Mouse (Mus musculus) embryonic facial prominence, embryonic 15.5 days (tissue): Measurements from ENCODE around the gene Cnga4. TPM values are rescaled to one million over a fixed set of nuclear protein-coding genes. Genes with fewer than 3 reads are reported as not detected.
"Not testable (repeated sequence)": the region's sequence is repeated elsewhere in the genome, so short reads cannot be mapped to it uniquely, and the experiment has no call there.

Experiments
- ATAC-seq: fragments of 200-750 bp; cut with Nextera tagmentation; 2 replicates; pipeline ENCODE4 v1.8.0; 2017; ENCODE audit warnings: low read depth, moderate TSS enrichment; ENCODE audit not compliant: insufficient number of reproducible peaks, low FRiP score, low TSS enrichment
- H3K27ac ChIP-seq: fragments of 300-500 bp; sonication (generic); replicated peaks from 2 replicates; pipeline ENCODE4 v1.5.1; 2015; ENCODE audit warnings: mild to moderate bottlenecking, inconsistent platforms
- H3K27me3 ChIP-seq: fragments of 300-500 bp; sonication (generic); 2 replicates; pipeline ENCODE4 v1.6.1; 2015; ENCODE audit warnings: inconsistent platforms
- H3K36me3 ChIP-seq: fragments of 300-500 bp; sonication (generic); 2 replicates; pipeline ENCODE4 v1.6.1; 2015; ENCODE audit warnings: mild to moderate bottlenecking, inconsistent platforms
- H3K4me1 ChIP-seq: fragments of 300-500 bp; sonication (generic); 2 replicates; pipeline ENCODE4 v1.6.1; 2015; ENCODE audit warnings: inconsistent platforms
- H3K4me2 ChIP-seq: fragments of 300-500 bp; sonication (generic); replicated peaks from 2 replicates; pipeline ENCODE4 v1.6.1; 2015; ENCODE audit warnings: mild to moderate bottlenecking, inconsistent platforms
- H3K4me3 ChIP-seq: fragments of 300-500 bp; sonication (generic); replicated peaks from 2 replicates; pipeline ENCODE4 v1.5.1; 2015; ENCODE audit warnings: mild to moderate bottlenecking, inconsistent platforms
- H3K9ac ChIP-seq: fragments of 300-500 bp; sonication (generic); 2 replicates; pipeline ENCODE4 v1.6.1; 2015; ENCODE audit warnings: inconsistent platforms
- H3K9me3 ChIP-seq: fragments of 300-500 bp; sonication (generic); replicated peaks from 2 replicates; pipeline ENCODE4 v1.6.1; 2016; ENCODE audit warnings: inconsistent platforms
- WGBS: fragments of 180-500 bp; shearing (Covaris S2); methylation state at CpG from one replicate; pipeline ENCODE4 v1.1.7; 2015; 5-methylcytosine and 5-hydroxymethylcytosine counted together
- polyA plus RNA-seq: library from polyadenylated mRNA; unstranded; fragments of >200 nt; fragmentation: Nextera tagmentation; extraction: Ambion mirVana; gene quantifications from 2 replicates; pipeline ENCODE4 v1.2.1, GENCODE M21; 2015

Gene Cnga4
- polyA plus RNA-seq, 1 experiment from 2014 or later, result 0.87 TPM

DNA sequence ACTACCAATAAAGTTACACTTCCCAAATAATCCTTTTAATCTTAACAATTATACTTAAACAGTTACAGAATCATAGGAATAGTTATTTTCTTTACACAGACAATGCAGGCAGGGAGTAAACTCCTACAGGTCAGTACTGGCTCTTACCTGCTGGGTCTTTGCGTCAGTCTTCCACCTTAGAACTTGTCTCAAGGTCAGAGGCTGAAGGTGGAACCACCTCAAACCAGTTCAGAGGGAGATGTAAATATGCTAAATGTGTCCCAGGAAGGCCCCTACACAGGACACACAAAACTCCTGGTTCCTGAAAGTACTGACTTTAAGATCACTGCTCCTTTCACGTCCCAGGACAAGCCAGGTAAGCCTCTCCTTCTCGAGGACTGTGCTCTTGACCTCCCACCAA is 40.7 kb downstream of the Cnga4 start:
- ATAC-seq, result no peak
- Histone ChIP-seq H3K27me3 (no peaks in the 10 kb centered on the region), H3K36me3 (no peaks in the 10 kb centered on the region), H3K27ac (no peak overlapping the region), H3K4me2 (no peak overlapping the region), H3K4me3 (no peak overlapping the region), H3K9me3 (no peaks in the 10 kb centered on the region), H3K4me1 (no peaks in the 10 kb centered on the region), H3K9ac (no peak overlapping the region)
- WGBS, result 71% methylated on average over 3 of the region's 3 CpGs

- not testable (repeated sequence) for H3K27ac ChIP-seq, H3K9me3 ChIP-seq, H3K36me3 ChIP-seq, H3K9ac ChIP-seq, H3K4me3 ChIP-seq, H3K4me2 ChIP-seq, H3K27me3 ChIP-seq, H3K4me1 ChIP-seq, ATAC-seq
- 90% methylated on average over 4 of the region's 4 CpGs for WGBS
Observed at GRCm38 (mm10) chr7:105453345-105453744, 49.0 kb downstream of the Cnga4 start.

Other genes with a start within 250 kb of the Cnga4 start
- gene Olfr684, start 240.9 kb upstream of the Cnga4 start, polyA plus RNA-seq, result not detected in 2 replicates
- 0.25 and 0.27 TPM in 2 replicates for gene Olfr685, start 218.6 kb upstream of the Cnga4 start, polyA plus RNA-seq
- 0.09 TPM in 1 of 2 replicates, not detected in the other for gene Olfr686, start 197.1 kb upstream of the Cnga4 start, polyA plus RNA-seq
- 0.17 TPM in 1 of 2 replicates, not detected in the other for gene Olfr688, start 116.5 kb upstream of the Cnga4 start, polyA plus RNA-seq
- gene Olfr689, start 93.4 kb upstream of the Cnga4 start, polyA plus RNA-seq, result 0.20 and 0.53 TPM in 2 replicates
- gene Olfr690, start 70.5 kb upstream of the Cnga4 start, polyA plus RNA-seq, result 0.13 and 0.24 TPM in 2 replicates
- 0.33 and 0.41 TPM in 2 replicates for gene Olfr691, start 62.3 kb upstream of the Cnga4 start, polyA plus RNA-seq
- gene Olfr692, start 36.3 kb upstream of the Cnga4 start, polyA plus RNA-seq, result 0.33 and 0.39 TPM in 2 replicates
- gene Gm5901, start 29.5 kb upstream of the Cnga4 start, polyA plus RNA-seq, result not detected in 2 replicates
- gene Fam160a2, start 4.5 kb upstream of the Cnga4 start, polyA plus RNA-seq, result 41.3 and 44.0 TPM in 2 replicates
- gene Cckbr, start 21.2 kb downstream of the Cnga4 start, polyA plus RNA-seq, result 0.48 and 0.49 TPM in 2 replicates
- 150 and 156 TPM in 2 replicates for gene Cavin3, start 77.7 kb downstream of the Cnga4 start, polyA plus RNA-seq
- 54.6 and 58.9 TPM in 2 replicates for gene Smpd1, start 149.8 kb downstream of the Cnga4 start, polyA plus RNA-seq
- 53.1 and 63.4 TPM in 2 replicates for gene Apbb1, start 177.1 kb downstream of the Cnga4 start, polyA plus RNA-seq
- 0.32 and 0.33 TPM in 2 replicates for gene Hpx, start 195.6 kb downstream of the Cnga4 start, polyA plus RNA-seq
- 45.2 and 48.1 TPM in 2 replicates for gene Trim3, start 229.0 kb downstream of the Cnga4 start, polyA plus RNA-seq
- gene Timm10b, start 235.5 kb downstream of the Cnga4 start, polyA plus RNA-seq, result 204 and 209 TPM in 2 replicates
- 96.7 and 97.7 TPM in 2 replicates for gene Arfip2, start 235.8 kb downstream of the Cnga4 start, polyA plus RNA-seq
- gene Gm45799, start 236.0 kb downstream of the Cnga4 start, polyA plus RNA-seq, result 30.0 and 33.1 TPM in 2 replicates
- 1.1 and 2.8 TPM in 2 replicates for gene Dnhd1, start 246.3 kb downstream of the Cnga4 start, polyA plus RNA-seq